Mouse (Mus musculus): ENCODE results near the gene Plxnb2.

DNA sequence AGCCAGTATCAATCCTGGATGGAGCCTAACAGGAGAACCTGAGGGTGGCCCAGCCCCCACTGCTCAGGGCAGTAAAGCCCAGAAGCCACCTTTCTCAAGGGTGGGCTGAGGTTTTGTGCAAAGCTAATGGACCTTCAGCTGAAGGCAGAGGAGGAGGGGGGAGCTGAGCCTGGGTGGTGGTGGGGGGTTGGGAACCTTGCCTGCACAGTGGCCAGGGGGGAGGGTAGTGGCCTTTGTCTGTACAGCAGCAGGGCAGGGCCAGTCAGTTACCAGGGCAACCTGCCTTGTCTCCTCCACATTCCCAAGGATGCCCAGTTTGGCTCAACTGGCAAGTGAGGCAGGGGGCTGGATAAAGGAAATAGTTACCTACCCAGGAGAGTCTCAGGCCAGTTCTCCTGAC, 28.3 kb downstream of the Plxnb2 start:
- TF ChIP-seq CTCF (IDR thresholded peaks at IDR 0.05; ENCODE audit: insufficient read depth, low read length) (no peak), POLR2A (IDR thresholded peaks at IDR 0.05; ENCODE audit: borderline replicate concordance, extremely low read depth, low read depth, low read length) (no peak)

All from lung, adult 2 months (tissue).